Mouse (Mus musculus) brain, adult 2 months (tissue): ENCODE measurements around the gene Trim40.

Experiments
- DNase-seq: peaks from one replicate; pipeline ENCODE4 v3.0.0; 2011; ENCODE audit warnings: low read depth, low spot score

The Trim40 gene

DNA sequence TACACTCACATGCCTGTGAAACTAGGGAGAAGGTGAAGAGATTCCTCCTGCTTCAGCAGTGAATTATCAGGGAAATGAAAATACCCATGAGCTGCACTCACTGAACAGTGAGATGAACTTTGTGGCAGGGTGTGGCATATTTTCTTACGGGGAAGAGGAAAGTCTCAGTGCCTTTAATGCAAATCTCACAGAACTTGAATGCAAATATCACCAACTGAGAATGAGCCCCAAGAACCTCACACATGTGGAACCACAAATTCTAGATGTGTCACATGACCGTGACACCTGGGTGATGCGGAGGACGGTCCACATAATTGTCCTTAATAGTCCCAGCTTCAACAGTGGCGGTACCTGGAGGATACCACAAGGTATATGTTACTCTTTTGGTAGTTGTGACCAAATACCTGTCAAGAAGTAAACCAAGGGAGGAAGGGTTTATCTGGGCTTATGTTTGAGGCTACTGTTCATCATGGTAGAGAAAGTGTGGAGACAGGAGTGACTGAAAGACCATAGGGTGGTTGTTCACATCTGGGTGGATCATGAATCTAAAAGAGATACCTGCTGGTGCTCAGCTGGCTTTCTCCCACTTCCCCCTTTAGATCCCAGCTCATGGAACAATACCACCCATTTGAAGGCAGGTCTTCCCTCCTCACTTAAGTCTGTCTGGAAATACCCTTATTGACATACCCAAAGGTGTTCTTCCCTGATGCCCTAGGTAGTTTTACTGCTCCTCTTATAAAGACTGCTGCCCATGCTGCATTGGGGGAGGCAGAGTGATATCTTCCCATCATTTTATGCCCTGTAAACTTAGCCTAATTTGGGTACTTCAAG, at the start of gene Trim40:
Gene Trim40 (minus strand): TSS at position 51 of the 831 bp plus-strand sequence.
- no peak for DNase-seq

DNA sequence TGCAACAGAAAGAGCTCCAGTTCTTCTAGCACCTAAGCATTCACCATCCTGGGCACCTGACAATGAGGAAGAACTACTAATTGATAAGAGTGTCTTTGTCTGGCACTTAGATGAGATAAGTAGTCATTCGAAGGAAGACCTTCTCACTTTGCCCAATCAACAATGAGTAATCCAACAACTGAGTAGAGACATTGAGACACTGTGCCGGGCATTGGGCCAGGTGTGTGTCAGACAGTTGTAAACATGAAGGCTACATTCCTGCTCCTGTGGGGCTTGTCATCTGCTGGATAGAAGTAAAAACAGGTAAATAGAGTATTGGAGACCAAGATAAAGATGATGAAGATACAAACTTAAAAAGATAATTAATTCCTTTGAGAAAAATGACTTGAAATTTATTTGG, 48.1 kb upstream of the Trim40 start:
- DNase-seq, result no peak

DNA sequence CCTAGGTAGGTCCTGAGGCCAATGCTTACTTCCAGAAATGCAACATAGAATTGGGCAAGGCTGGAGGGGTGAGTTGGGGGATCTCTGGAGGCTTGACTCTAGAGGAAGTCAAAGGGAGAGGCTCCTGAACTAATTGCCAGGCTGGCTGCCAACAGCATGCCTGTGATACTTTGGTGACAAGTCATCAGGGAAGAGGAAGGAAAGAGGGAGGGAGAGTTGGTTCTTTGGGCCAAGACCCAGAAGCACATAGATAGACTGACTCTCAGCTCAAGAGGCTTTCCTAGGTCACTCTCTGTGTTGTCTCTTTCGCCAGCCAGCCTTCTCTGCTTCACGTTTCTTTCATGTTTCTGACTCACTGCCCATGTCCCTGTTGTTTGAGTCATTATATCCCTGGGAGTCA, 41.9 kb upstream of the Trim40 start:
- DNase-seq, result no peak

DNA sequence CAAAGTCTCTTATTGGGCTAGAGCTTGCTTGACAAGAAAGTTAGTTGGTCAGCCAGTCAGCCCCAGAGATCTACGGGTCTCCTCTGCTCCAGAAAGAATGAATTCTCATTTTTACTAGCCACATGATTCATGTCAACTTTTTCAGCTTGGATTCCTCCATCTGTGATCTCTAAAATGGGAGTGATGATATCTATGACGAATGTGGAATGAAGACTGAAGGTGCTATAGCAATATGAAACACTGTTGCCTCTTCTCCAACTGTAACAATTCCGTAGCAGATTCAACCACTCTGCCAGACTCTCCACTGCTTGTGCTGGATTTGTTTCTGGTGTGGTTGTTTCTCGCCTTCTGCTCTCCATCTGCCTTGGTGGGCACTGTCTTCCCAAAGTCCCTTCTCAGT, 41.2 kb upstream of the Trim40 start:
- peak; percentile 54 for DNase-seq

DNA sequence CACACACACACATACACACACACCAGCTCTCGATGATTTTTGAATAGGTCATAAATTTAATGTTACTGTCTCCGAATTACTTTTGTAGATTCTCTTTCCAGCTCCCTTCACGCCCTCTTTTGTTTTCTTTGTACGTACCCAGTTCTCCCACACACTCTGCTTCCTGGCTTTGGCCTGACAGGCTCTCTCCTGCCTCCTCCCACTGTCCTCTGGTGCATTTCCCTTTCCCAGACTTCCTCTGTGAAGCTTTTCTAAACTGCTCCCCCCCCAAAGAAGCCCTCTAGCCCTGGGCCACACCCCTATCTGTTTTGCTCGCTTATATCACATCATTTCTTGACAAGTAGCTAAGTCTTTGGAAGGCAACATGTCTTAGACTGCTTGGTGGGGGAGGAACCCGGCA, 40.3 kb upstream of the Trim40 start:
- peak; percentile 31 for DNase-seq

DNA sequence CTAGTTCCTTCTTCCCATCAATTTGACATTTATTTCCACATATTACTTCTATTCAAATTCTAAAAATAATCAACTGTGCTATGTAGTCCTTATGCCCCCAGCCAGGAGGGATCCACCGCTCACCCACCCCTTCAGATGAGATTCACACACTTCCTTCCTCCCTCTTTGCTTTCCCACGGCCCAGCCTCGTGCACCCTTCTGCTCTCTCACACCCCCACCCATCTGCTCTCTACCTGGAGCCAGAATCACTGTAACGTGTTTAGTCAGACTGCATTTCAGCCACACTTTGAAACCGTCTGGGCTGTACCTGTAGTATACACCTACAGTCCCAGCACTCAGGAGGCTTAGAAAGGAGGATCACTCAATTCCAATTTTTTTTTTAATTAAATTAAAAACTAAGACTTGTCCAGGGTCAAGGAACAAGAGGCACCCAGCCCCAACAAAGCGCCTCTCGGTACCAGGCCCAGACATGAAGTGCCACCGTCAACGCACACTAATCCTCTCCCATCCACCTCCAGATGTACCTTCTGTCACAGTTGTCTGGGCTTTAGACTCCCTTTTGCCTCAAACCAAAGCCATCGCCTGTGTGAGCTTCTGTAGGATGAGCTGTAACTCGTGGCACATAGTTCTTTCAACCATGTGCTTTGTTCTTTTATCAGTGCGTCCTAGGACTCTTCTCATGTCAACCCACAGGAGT, 39.5 kb upstream of the Trim40 start:
- peak; percentile 60 for DNase-seq

DNA sequence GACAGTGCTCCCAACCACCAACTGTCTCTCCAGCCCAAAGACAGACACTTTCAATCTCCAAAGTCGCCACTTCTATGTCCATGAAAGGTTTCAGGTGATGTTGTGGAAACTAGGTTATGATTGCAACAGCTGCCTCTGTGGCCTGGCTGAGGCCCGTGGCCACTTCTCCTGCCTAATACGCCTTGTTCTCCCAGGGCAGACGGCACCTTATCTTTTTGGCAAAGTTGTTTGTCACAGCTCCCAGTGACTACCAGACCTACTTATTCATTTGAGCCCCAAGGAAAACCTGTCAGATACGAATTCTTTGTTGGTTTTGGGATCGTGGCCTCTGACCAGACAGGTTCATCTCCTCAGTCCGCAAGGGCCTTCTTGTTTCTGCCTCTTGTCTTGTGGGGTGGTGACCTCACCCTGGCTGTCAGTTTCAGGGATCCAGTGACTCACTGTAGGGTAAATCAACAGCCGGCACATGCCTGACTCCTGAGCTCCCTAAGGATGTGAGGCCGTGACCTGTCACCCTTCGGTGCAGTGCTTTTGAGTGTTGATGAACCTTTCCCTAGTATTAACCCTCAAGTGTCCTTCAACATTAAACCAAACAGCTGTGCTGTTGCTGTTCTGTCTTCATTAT, 37.7 kb upstream of the Trim40 start:
- DNase-seq, result no peak

DNA sequence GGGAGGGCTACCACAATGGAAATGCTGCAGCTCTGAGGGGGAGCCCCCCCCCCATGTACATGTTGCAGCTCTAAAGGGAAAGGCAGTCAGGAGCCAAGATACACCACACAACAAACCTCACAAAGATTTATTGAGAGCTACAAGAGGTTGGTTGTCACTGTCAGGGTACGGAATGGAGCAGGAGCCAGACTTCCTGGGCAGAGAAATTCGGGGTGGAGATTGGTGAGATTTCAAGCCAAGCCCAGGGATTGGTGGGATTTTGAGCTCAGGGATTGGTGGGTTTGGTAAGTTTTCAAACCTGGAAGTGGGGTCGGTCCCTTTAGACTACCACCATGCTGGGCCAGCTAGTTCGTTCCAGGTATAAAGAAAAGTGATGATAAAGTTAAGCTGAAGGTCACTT, 33.6 kb upstream of the Trim40 start:
- DNase-seq, result no peak

DNA sequence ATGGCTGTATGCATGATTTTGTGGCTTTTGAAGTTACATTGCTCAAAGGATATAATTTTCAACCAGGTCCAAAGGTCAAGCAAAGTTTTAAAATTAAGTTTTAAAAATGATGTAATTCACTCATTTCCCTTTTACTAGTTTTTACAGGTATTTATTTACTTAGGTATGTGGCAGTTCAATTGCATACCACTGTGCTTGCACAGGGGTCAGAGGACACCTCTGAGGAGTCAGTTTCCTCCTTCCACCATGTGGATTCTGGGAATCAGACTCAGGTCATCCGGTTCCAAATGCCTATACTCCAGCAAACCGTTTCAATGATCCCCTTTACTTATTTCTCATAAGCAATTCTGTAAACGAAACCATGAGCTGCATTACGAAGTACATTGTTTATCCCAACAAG, 32.8 kb upstream of the Trim40 start:
- DNase-seq, result no peak

DNA sequence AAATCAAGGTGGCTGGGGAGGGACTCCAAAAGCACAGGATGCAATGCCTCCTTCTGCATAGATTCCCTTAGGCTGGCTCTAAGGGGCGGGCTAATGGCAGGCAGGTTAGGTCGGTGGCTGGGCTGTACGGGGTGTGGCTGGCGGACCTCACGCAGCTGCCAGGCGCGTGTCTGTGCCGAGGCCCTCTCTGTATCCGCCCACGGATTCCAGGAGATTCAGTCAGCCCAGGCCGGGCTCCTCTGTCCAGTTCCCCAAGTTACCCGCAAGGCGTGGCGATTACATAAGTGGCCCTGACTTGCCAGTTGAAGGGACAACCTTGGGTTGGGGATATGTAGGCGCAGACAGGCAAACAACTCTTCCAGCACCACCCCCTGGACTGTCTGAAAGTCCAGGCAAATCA, 30.3 kb upstream of the Trim40 start:
- DNase-seq, result no peak

DNA sequence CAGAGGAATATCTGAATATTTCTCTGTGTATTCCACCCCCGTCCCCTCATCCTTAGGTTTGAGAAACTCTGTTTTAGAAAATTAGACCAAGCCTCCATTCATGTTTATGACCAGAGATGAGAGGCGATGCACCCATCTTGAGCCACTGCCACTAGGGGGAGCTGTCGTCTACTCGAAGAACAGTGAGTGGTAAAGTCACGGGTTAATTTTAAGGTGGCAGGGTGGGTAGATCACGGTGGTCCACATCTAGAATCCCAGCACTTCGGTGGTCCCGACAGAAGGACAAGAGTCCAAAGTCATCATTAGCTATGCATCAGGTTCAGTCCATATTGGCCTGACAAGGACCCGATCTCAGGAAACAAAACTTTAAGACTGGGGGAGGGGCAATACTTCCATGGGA, 25.2 kb upstream of the Trim40 start:
- DNase-seq, result peak; percentile 73

DNA sequence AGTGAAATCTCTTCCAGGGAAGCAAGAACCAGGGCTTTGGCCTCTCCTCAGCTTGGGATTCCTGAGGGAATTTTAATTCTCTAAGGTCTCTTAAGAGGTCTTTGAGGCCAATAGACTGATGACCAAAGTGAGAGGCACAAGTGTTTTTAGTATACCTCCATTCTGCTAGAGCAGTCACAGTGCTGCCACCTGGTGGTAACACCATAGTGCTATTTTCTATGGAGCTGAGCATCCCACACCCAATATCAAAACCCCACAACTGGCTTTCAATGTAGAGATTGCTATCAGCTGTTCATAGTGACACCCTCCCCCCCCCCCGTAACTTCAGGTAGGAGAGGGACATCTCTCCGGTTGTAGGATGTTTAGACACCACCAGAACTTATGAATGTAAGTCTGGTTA, 24.2 kb upstream of the Trim40 start:
- peak; percentile 84 for DNase-seq

DNA sequence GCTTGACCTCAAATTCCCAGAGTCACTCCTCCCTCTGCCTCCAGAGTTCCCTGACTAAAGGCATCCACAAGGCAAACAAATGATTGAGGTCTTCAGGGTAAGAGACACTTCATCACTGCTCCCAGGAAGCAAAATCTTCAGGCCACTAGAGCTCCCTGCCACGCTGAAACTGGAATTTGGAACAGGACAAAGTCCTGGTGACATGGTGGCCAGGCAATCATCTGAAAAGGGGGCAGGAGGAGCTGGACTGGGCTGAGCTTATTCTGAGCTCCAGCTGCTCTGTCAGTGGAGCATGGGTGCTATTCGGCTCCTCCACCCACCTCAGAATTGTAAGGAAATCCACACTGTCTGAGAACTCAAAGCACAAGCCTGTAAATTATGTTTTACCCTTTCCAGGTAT, 22.1 kb upstream of the Trim40 start:
- DNase-seq, result no peak

DNA sequence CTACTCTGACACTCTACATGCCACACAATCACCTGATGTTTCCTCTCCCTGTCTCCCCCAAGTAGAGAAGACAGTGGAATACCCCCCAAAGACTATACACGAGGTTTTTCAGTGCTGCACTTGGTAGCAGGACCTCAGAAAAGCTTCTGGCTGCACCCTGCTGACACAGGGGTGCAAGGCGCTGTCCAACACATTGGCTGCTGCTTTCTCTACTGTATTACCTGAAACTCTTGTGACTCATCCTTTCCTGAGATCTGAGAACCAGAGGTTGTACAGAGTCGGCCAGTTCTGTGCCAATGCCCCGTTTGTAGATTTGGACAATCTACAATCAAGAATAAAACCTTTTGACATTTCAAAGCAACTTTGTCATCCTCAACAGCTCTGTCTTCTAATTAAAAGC, 19.9 kb upstream of the Trim40 start:
- DNase-seq, result no peak

DNA sequence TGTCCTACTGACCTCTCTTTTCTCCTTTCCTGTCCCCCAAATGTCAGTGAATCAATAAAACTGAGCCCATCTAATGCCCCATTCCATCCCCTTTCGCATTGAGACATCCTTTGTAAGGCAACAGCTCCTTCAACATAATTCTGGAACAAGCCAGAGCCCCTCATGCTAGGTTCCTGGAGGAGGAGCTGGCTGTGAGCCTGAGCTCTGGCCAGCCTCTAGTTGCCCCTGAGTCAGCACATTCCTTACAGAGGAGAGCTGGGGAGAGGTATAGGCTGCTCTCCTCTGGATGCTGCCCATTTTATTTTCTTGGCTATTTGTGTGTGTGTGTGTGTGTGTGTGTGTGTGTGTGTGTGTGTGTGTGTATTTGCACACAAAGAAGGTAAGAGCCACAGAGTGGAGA, 18.3 kb upstream of the Trim40 start:
- DNase-seq, result no peak

DNA sequence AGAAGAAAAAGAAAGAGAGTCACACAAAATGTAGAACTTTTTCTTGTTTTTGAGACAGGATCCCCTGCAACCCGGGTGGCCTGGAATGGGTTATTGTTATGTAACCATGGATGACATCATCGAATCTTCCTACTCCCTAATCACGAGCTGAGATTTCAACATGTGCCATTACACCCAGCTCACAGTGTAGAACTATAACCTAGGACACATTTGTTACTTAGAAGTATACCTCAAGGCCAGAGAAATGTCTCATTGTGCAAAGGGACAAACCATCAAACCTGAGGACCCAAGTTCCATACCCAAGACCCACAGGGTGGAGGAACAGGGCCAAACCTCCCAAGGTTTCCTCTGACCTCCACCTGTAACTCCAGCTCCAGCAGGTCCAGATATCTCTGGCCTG, 13.7 kb upstream of the Trim40 start:
- no peak for DNase-seq

DNA sequence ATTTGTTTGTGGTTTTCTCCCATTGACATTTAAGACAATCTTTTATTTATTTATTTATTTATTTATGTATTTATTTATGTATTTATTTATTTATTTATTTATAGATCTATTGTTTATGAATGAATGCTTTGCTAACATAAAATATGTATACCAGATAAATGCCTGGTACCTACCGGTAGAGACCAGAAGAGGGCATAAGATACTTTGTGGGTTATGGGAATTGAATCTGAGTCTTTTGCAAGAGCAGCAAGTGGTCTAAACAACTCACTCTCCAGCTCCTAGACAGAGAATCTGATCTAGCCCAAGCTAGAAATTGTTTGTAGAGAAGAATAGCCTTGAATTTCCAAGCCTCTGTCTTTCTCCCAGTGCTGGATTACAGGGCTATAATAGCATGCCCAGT, 10.8 kb upstream of the Trim40 start:
- DNase-seq, result peak; percentile 20

DNA sequence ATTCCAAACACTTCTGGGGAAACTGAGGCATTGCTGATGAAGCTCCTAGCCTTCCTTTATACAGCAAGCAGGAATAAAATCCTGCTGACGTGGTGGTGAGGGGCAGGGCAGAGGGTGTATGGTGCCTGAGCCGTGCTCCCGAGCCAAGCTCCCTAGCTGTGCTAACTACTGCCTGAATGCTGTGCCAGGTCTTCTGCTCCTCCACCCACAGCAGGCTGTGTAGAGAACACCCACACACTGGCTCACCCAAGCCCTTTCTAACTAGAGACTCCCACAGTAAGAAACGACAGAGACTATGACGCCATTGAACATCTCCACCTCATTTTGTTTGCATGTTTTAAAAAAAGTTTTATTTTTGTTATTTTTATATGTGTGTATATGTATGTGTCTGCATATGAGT, 10.1 kb upstream of the Trim40 start:
- peak; percentile 74 for DNase-seq

DNA sequence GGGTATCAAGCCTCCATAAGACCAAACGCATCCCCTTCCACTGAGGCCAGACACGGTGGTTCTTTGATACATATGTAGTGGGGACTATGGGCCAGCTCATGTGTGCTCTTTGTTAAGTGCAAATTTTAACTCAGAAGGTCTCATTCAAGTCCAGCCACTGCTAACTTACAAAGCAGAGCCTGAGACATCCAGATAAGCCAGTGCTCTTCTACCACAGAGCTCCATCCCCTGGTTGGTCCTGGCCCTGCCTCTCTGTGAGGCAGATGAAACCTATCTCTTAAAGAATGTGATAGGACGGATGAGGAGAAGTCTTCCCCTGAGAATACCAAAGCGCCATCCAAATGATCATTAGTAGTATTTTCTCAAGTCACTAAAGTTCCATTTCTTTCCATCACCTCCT, 9.5 kb upstream of the Trim40 start:
- DNase-seq, result no peak

DNA sequence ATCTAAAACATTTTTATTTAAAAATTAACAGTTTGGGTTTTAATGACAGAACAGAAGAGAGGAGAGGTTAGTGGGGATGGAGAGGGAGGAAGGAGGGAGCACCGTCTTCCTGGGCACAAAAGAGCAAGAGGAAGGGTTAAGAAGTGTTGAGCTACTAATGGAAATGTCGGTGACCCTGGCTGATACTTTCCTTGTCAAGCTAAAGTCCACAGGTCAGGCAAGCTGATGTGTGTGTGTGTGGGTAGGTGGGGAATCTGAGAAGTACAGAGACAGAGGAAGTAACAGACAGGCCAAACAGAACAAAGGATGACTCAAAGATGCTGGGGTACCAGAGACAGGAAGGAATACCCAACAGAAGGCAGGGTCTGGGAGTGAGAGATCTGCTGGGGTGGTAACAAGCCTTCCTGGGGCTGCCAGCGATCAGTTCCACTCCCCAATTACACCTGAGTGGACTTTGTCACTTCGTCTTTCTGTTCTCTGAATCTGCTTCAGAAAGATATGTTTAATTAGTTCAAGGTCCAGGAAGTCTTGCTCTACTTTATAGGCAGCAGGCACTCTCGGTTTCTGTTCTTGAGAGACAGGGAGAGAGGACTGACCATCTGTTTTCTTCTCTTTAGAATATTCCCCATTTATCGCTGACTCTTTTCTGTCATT, 7.8 kb upstream of the Trim40 start, which contains the start of gene Trim31:
Gene Trim31 (plus strand): TSS at position 567 of the 654 bp plus-strand sequence.
- no peak for DNase-seq

DNA sequence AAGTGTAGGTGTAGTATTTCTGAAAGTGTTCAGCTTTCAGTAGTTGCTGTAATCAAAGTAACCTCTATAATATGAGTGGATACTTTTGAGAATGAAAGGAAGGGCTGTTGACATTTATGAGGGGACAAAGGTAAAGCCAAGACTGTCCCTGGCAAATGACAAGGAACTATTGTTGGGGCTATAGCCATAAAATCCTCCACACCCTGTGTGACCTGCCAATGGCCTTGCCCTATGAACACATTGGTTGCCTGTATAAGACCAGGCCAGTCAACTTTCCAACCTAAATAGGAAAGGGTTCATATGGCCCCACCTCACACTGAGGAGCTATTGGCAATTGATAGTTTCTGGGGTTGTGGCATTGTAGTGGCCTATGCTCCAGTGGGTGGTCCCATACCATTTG, 7.1 kb upstream of the Trim40 start:
- DNase-seq, result no peak

DNA sequence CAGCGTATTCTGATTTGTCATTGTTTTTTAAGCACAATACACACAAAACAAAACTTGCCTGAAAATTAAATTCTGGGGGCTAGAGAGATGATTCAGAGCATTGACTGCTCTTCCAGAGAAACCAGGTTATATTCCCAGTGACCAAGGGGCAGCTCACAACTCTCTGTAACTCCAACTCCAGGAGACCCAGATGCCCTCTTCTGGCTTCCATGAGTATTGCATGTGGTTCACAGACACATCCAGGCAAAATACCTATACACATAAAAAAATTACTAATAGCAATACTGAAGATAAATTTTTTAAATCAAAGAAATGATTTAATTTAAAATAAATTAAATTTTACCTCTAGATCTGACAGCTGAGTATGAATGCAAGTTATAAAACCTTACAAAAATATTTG, 6.7 kb upstream of the Trim40 start:
- DNase-seq, result peak; percentile 58
